Mouse (Mus musculus) monocyte, adult 2 months (primary cell): ENCODE data around the gene Gm21870.
"Not testable (repeated sequence)": the region's sequence is repeated elsewhere in the genome, so short reads cannot be mapped to it uniquely, and the experiment has no call there.

ENCODE experiments used
- DNase-seq, 2 experiments: peaks; one replicate each; pipeline ENCODE4 v3.0.0; 2022; ENCODE audit warnings: low spot score in 2 of 2, low read depth in 1 of 2

Gm21870 gene

GRCm38 (mm10) chrX:33986716-33987115, at the start of gene Gm21870:
Gene Gm21870 (minus strand): TSS chrX:33986816.
- not testable (repeated sequence) for DNase-seq

- DNase-seq, result not testable (repeated sequence)
Observed at GRCm38 (mm10) chrX:33956440-33956839, 30.2 kb downstream of the Gm21870 start, which contains the start of gene Btbd35f6. Gene Btbd35f6 (minus strand): TSS chrX:33956540.
